8 mouse cellular contexts compared by ENCODE assay signal in genomic region chr5:30887858-30888336, GRCm38 (mm10). TPM values are rescaled to one million over a fixed set of nuclear protein-coding genes. Genes with fewer than 3 reads are reported as not detected.
A peak's percentile ranks its signal among the peaks of the same experiment; 100 is the strongest.
DNase-seq lines count a peak whose midpoint lies in the region; ATAC-seq lines count a peak whose summit lies in the region.

No protein-coding gene starts in this region.

- peak overlapping the region; percentile 95 for H3K27ac ChIP-seq in hindbrain, embryonic 14.5 days

- H3K4me2 ChIP-seq in hindbrain, embryonic 14.5 days (replicated peaks) = peak overlapping the region; percentile 74

- no peaks in the 10 kb centered on the region for H3K27me3 ChIP-seq in hindbrain, embryonic 14.5 days (ENCODE audit: control insufficient read depth, insufficient read depth, low read length)

- peaks cover 24% of the 10 kb centered on the region for H3K36me3 ChIP-seq in hindbrain, embryonic 14.5 days (replicated peaks; ENCODE audit: control insufficient read depth, insufficient read depth)

- peak; percentile 89 for ATAC-seq in hindbrain, embryonic 14.5 days (ENCODE audit: low FRiP score)

- peak; percentile 95 for DNase-seq in R1 (ENCODE audit: low read depth, low spot score)
- DNase-seq in cerebellum, postnatal 25 days = peak; percentile 91 to 94
- peak; percentile 96 to 97 for DNase-seq in frontal cortex, postnatal 25 days (ENCODE audit: low spot score in 2 of 2)
- peak; percentile 100 for DNase-seq in hindbrain, embryonic 14.5 days (ENCODE audit: low spot score)
- DNase-seq in layer of hippocampus, postnatal 36 days = peak; percentile 92 to 95
- peak; percentile 96 for DNase-seq in lung, postnatal 36 days
- DNase-seq in retina, postnatal 7 days (ENCODE audit: low read depth, low spot score) = peak; percentile 89
- DNase-seq in urinary bladder, adult 2 months (ENCODE audit: low spot score) = peak; percentile 83

- peak overlapping the region; percentile 96 for H3K9ac ChIP-seq in hindbrain, embryonic 14.5 days

- H3K9me3 ChIP-seq in hindbrain, embryonic 14.5 days (ENCODE audit: control insufficient read depth, low read length) = no peaks in the 10 kb centered on the region

- H3K4me3 ChIP-seq in hindbrain, embryonic 14.5 days (replicated peaks; ENCODE audit: low read length) = peak overlapping the region; percentile 83

- under 1% methylated on average over 28 of the region's 28 CpGs for WGBS in hindbrain, embryonic 14.5 days

- H3K4me1 ChIP-seq in hindbrain, embryonic 14.5 days (replicated peaks; ENCODE audit: control insufficient read depth, insufficient read depth, low read length) = peaks cover 19% of the 10 kb centered on the region

RNA-seq across cellular contexts. Expression of gene Agbl5, which starts 0.6 kb away (rescaled TPM):
- 25.5 and 28.6 TPM in 2 replicates for polyA plus RNA-seq in hindbrain, embryonic 14.5 days (2014; fragmentation: Nextera tagmentation; extraction: Ambion mirVana)
- 10 to 100 TPM; 12.8 to 17.3 TPM for total RNA-seq in layer of hippocampus, postnatal 36 days (2021)
- polyA plus RNA-seq in urinary bladder, adult 2 months (2012; rRNA removed) = 16.5 and 16.6 TPM in 2 replicates

RNA-seq across cellular contexts. Expression of gene Ost4, which starts 19.7 kb away (rescaled TPM):
- polyA plus RNA-seq in hindbrain, embryonic 14.5 days (2014; fragmentation: Nextera tagmentation; extraction: Ambion mirVana) = 228 and 259 TPM in 2 replicates
- total RNA-seq in layer of hippocampus, postnatal 36 days (2021) = 10 to 100 TPM; 97.4 to 99.4 TPM
- 268 and 335 TPM in 2 replicates for polyA plus RNA-seq in urinary bladder, adult 2 months (2012; rRNA removed)

RNA-seq across cellular contexts. Expression of gene Tmem214, which starts 20.1 kb away (rescaled TPM):
- 49.6 and 50.1 TPM in 2 replicates for polyA plus RNA-seq in hindbrain, embryonic 14.5 days (2014; fragmentation: Nextera tagmentation; extraction: Ambion mirVana)
- 10 to 100 TPM; 67.5 to 80.3 TPM for total RNA-seq in layer of hippocampus, postnatal 36 days (2021)
- polyA plus RNA-seq in urinary bladder, adult 2 months (2012; rRNA removed) = 52.8 and 60.7 TPM in 2 replicates

RNA-seq across cellular contexts. Expression of gene Emilin1, which starts 25.3 kb away (rescaled TPM):
- 14.1 and 17.1 TPM in 2 replicates for polyA plus RNA-seq in hindbrain, embryonic 14.5 days (2014; fragmentation: Nextera tagmentation; extraction: Ambion mirVana)
- total RNA-seq in layer of hippocampus, postnatal 36 days (2021) = 1 to 10 TPM; 2.0 to 2.3 TPM
- polyA plus RNA-seq in urinary bladder, adult 2 months (2012; rRNA removed) = 59.2 and 104 TPM in 2 replicates

RNA-seq across cellular contexts. Expression of gene Khk, which starts 33.3 kb away (rescaled TPM):
- 9.0 and 11.2 TPM in 2 replicates for polyA plus RNA-seq in hindbrain, embryonic 14.5 days (2014; fragmentation: Nextera tagmentation; extraction: Ambion mirVana)
- 10 to 100 TPM; 10.1 to 13.6 TPM for total RNA-seq in layer of hippocampus, postnatal 36 days (2021)
- polyA plus RNA-seq in urinary bladder, adult 2 months (2012; rRNA removed) = 38.4 and 38.9 TPM in 2 replicates

Comparison
In these comparisons a context has a peak if more than half of its experiments do, and no peak if none do; other contexts are left out.
1. Peak in every context shown above with its lines: DNase-seq, ATAC-seq, H3K4me3 ChIP-seq and H3K27ac ChIP-seq.